Mouse (Mus musculus) brain, embryonic 14.5 days (tissue): Measurements from ENCODE around the gene Zfp638.

Source experiments
- CTCF ChIP-seq: fragments of 200-500 bp; IDR thresholded peaks from 2 replicates; pipeline ENCODE4 v1.5.1; 2012; ENCODE audit warnings: inconsistent platforms, mild to moderate bottlenecking, moderate library complexity, borderline replicate concordance; ENCODE audit not compliant: insufficient read depth, insufficient read length; ENCODE audit errors: extremely low read depth
- POLR2A ChIP-seq: fragments of 200-500 bp; IDR thresholded peaks from 2 replicates; pipeline ENCODE4 v1.6.1; 2012; ENCODE audit warnings: mild to moderate bottlenecking, inconsistent platforms, borderline replicate concordance; ENCODE audit not compliant: poor library complexity, insufficient read depth, insufficient read length, severe bottlenecking; ENCODE audit errors: extremely low read depth

DNA sequence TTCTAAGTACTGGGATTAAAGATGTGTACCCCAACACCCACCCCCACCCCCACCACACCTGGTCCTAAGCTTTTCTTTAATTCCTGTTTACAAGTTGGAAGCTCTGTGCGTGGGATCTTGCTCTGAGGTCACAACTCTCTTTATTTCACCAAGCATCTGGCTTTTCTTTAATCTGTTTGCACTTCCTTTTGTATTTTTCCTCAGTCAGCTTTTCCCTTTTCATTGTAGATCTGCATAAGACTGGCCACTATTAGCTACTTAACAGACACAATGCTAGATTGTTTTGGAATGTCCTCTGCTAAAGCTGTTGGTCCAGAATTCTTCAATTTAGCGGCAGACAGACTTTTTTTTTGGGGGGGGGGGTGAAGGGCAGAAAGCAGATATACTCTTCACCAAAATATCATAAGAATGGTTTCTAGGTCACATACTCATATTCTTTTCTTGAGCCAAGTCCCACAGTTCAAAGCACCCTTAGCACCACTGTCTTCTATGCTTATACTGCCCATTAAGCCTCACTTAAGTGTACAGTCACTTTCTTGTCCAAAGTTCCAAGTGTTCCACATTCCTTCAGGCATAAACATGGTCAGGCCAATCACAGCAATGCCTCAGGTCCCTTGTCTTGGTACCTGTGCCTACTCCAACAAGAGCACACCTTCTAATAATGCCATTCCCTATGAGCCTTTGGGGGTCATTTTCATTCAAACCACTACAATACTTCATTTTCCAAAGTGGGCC is 23.5 kb downstream of the Zfp638 start:
- no peak for TF ChIP-seq POLR2A
- TF ChIP-seq CTCF, result no peak
